Mouse (Mus musculus) megakaryocyte progenitor cell, adult 5-6 weeks (primary cell): ENCODE measurements at regions not wholly inside any gene's neighbourhood (a gene's known extent, or its start where the extent isn't known, plus 50 kb on each side); places are given as distances from the start of the nearest gene placed in this dataset.

ENCODE experiments used
- ATAC-seq: replicated peaks from 2 replicates; pipeline ENCODE4 v1.8.0; 2016; ENCODE audit warnings: mild to moderate bottlenecking, moderate TSS enrichment, inconsistent platforms; ENCODE audit not compliant: poor library complexity

DNA sequence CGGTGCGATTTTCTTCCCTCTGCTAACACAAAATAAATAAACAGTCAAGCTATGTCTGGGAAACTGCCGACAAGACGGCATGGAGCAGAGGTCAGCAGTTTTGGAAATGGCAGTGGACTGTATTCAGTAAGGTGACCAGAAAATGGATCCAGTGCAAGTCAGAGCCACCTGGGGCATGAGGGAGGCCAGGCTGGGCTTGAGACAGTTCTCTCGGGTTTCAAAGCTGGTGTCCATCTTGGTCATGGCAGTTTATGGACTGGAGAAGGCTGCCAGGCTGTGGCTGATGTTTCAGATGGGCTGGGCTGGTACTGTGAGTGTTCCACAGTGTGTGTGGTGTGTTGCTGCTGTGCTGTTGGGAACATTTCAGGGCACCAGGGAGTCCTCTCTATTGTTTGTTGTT, 143.6 kb downstream of the Dmrta2 start:
- ATAC-seq, result no peak

DNA sequence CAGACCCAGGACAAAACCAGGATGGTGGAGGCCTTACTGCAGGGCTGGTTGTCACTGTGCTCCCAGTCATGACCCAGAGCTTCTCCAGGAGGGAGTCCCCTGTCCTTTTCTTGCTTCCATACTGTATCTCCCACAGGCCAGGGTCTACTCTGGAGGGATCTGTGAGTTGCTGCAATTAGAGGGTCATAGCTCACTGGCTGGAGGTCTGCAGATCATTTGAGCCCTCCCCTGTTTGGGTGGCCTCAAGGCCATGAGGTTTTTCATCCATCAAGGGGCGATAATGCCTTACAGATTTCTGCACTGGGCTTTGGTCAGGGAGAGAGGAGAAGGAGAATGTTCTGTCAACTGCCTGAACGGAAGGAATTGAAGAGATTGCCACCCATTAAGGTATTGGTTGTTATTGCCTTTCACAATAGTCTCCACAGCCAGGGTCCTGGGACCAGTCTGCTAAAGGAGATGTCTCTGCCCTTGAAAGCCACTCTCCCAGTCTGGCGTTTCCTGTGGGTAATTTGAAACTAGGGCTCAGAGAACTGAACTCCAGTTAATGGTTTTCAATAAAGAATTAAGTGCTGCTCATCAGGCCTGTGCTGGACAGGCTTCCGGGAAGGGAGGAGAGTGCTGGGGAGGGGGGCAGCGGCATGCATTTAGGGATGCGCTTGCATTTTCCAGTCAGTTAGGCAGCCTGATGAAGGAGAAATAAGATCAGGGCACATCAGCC, 147.4 kb downstream of the Dmrta2 start:
- ATAC-seq, result no peak

GRCm38 (mm10) chr4:110127941-110128520, 150.2 kb downstream of the Dmrta2 start:
- no peak for ATAC-seq

DNA sequence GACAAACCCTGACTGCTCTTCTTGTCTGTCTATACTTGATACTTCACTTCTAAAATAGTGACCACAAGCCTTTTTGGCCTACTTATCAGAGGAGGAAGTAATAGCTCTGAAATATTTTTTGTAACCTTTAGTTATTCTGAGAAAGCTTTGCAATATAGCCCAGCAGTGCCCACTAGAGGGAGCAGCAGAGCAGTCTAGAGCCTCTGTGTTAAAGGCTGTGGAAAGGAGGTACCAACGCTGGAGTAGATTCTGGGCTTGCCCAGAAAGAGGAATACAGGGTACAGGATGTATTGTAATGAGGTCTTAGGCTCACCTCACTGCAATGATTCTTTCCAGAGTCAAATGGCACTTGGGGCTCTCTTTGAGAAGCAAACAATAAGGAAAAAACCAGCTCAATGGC, 151.1 kb downstream of the Dmrta2 start:
- ATAC-seq, result peak; percentile 61; the same call in 1 of the 2 replicates

DNA sequence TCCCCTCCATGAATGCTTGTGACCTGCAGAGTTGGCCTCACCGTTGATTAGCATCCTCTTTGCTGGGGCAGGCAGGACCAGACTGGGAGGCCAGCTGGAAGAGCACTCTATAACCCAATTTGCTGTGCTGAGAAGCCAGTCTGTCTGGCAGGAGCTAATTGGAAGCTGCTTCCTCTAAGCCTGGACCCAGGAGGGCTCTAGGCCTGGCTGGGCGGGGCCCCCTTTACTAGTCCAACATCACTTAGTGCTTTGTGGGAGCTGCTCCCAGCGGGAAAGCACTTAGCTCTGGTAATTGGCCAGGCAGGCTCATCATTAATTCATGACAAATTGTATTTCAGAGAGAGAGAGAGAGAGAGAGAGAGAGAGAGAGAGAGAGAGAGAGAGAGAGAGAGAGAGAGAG, 151.7 kb downstream of the Dmrta2 start:
- ATAC-seq, result no peak

- no peak for ATAC-seq
These were observed 154.2 kb downstream of the Dmrta2 start for GRCm38 (mm10) chr4:110132061-110132460.

DNA sequence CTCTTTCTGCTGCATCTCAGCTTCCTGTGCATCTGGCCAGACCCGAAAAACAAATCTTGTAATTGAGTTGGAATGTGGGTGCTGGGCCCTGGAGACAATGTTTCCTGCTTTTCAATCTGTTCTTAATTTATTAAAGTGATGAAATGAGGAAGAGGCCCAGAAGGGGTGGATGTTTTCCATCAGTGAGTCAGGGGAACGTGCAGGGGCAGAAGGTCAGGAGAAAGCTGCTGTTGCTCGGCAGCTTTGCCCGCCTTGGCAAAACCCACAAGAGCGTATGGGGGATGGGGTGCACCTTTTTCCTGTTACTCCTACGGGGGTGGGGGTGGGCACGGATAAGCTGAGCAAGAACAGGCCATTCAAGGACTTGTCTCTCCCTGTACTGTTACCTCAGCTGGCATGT, 156.2 kb downstream of the Dmrta2 start:
- ATAC-seq, result no peak

GRCm38 (mm10) chr4:110145229-110145628, 167.4 kb downstream of the Dmrta2 start:
- no peak for ATAC-seq

- ATAC-seq, result no peak
These were observed 174.5 kb downstream of the Dmrta2 start for GRCm38 (mm10) chr4:110152103-110152946.
